Mouse (Mus musculus): ENCODE measurements around the gene Sp8. TPM values are rescaled to one million over a fixed set of nuclear protein-coding genes. Genes with fewer than 3 reads are reported as not detected.

Gene Sp8
- not detected in 2 replicates for polyA plus RNA-seq (2015; fragmentation: Nextera tagmentation; extraction: Ambion mirVana)

GRCm38 (mm10) chr12:118846221-118846620 lies at the start of gene Sp8:
Gene Sp8 (plus strand): TSS chr12:118846329.

Other genes with a start within 250 kb of the Sp8 start
- not detected in 2 replicates for gene Abcb5, start 120.1 kb downstream of the Sp8 start, polyA plus RNA-seq (2015; fragmentation: Nextera tagmentation; extraction: Ambion mirVana)